Mouse (Mus musculus) heart, embryonic 12.5 days (tissue): Measurements from ENCODE around the gene Rnf181. TPM values are rescaled to one million over a fixed set of nuclear protein-coding genes. Genes with fewer than 3 reads are reported as not detected.

Source experiments
- ATAC-seq: fragments of 200-750 bp; cut with Nextera tagmentation; 2 replicates; pipeline ENCODE4 v1.8.0; 2017; ENCODE audit warnings: moderate TSS enrichment, moderate library complexity; ENCODE audit not compliant: insufficient number of reproducible peaks, low FRiP score
- H3K27ac ChIP-seq: fragments of 300-500 bp; sonication (generic); 2 replicates; pipeline ENCODE4 v1.5.1; 2016; ENCODE audit warnings: mild to moderate bottlenecking, moderate library complexity; ENCODE audit not compliant: poor library complexity, severe bottlenecking
- H3K27me3 ChIP-seq: fragments of 300-500 bp; sonication (generic); replicated peaks from 2 replicates; pipeline ENCODE4 v1.6.1; 2016; ENCODE audit warnings: mild to moderate bottlenecking, moderate library complexity
- H3K36me3 ChIP-seq: fragments of 300-500 bp; sonication (generic); 2 replicates; pipeline ENCODE4 v1.6.1; 2016; ENCODE audit warnings: mild to moderate bottlenecking, moderate library complexity
- H3K4me1 ChIP-seq: fragments of 300-500 bp; sonication (generic); replicated peaks from 2 replicates; pipeline ENCODE4 v1.6.1; 2016; ENCODE audit warnings: mild to moderate bottlenecking
- H3K4me2 ChIP-seq: fragments of 300-500 bp; sonication (generic); 2 replicates; pipeline ENCODE4 v1.6.1; 2016; ENCODE audit warnings: mild to moderate bottlenecking, moderate library complexity
- H3K4me3 ChIP-seq: fragments of 300-500 bp; sonication (generic); 2 replicates; pipeline ENCODE4 v1.5.1; 2016; ENCODE audit warnings: mild to moderate bottlenecking
- H3K9ac ChIP-seq: fragments of 300-500 bp; sonication (generic); 2 replicates; pipeline ENCODE4 v1.6.1; 2016; ENCODE audit warnings: mild to moderate bottlenecking, moderate library complexity
- H3K9me3 ChIP-seq: fragments of 300-500 bp; sonication (generic); replicated peaks from 2 replicates; pipeline ENCODE4 v1.6.1; 2016; ENCODE audit warnings: mild to moderate bottlenecking, moderate library complexity
- WGBS: fragments of 180-500 bp; shearing (Covaris S2); methylation state at CpG from one replicate; pipeline ENCODE4 v1.1.7; 2016; 5-methylcytosine and 5-hydroxymethylcytosine counted together
- polyA plus RNA-seq: library from polyadenylated mRNA; unstranded; fragments of >200 nt; fragmentation: Nextera tagmentation; extraction: Ambion mirVana; gene quantifications from 2 replicates; pipeline ENCODE4 v1.2.1, GENCODE M21; 2016

The Rnf181 gene
- polyA plus RNA-seq, 1 experiment from 2014 or later: 90.0 TPM

- 79% methylated on average over 6 of the region's 6 CpGs for WGBS
- Histone ChIP-seq H3K36me3 (peaks cover 41% of the 10 kb centered on the region), H3K4me3 (no peak overlapping the region), H3K9ac (no peak overlapping the region), H3K4me1 (peaks cover 17% of the 10 kb centered on the region), H3K27ac (no peak overlapping the region), H3K9me3 (no peaks in the 10 kb centered on the region), H3K4me2 (no peak overlapping the region), H3K27me3 (no peaks in the 10 kb centered on the region)
- no peak for ATAC-seq
Measured at GRCm38 (mm10) chr6:72383142-72383820, 16.5 kb upstream of the Rnf181 start.

GRCm38 (mm10) chr6:72382494-72382893 lies 15.7 kb upstream of the Rnf181 start:
- Histone ChIP-seq H3K27ac (peak overlapping the region; percentile 48; the same call in 1 of the 2 replicates), H3K9me3 (no peaks in the 10 kb centered on the region), H3K4me2 (no peak overlapping the region), H3K4me1 (peaks cover 9% of the 10 kb centered on the region; the same call in 1 of the 2 replicates), H3K27me3 (no peaks in the 10 kb centered on the region), H3K36me3 (peaks cover 33% of the 10 kb centered on the region), H3K4me3 (no peak overlapping the region), H3K9ac (no peak overlapping the region)
- 79% methylated on average over 6 of the region's 6 CpGs for WGBS
- no peak for ATAC-seq

GRCm38 (mm10) chr6:72380131-72380770 lies 13.5 kb upstream of the Rnf181 start, which contains the start of gene Vamp5:
Vamp5 (minus strand) TSS chr6:72380468.
- Histone ChIP-seq H3K4me3 (peak within 1 kb of the TSS; percentile 63), H3K4me2 (peak within 1 kb of the TSS; percentile 67), H3K4me1 (peaks cover 8% of the 10 kb centered on the region; the same call in 1 of the 2 replicates), H3K9ac (peak within 1 kb of the TSS; percentile 82), H3K9me3 (no peaks in the 10 kb centered on the region), H3K27ac (peak within 1 kb of the TSS; percentile 80), H3K27me3 (no peaks in the 10 kb centered on the region), H3K36me3 (peaks cover 25% of the 10 kb centered on the region)
- ATAC-seq: peak; percentile 87
- under 1% methylated on average over 47 of the region's 49 CpGs for WGBS

- Histone ChIP-seq H3K4me2 (peak overlapping the region; percentile 67), H3K9me3 (no peaks in the 10 kb centered on the region), H3K4me3 (peak overlapping the region; percentile 63), H3K36me3 (peaks cover 18% of the 10 kb centered on the region), H3K27ac (peak overlapping the region; percentile 80), H3K27me3 (no peaks in the 10 kb centered on the region), H3K9ac (peak overlapping the region; percentile 82), H3K4me1 (peaks cover 10% of the 10 kb centered on the region)
- WGBS: 28% methylated on average over 7 of the region's 7 CpGs
- ATAC-seq: 0 out of 2 replicates have a peak, but pooled peaks have one; percentile 12
Measured at GRCm38 (mm10) chr6:72379377-72380130, 12.8 kb upstream of the Rnf181 start.

GRCm38 (mm10) chr6:72378510-72379234 lies 11.9 kb upstream of the Rnf181 start:
- Histone ChIP-seq H3K9ac (no peak overlapping the region), H3K27me3 (no peaks in the 10 kb centered on the region), H3K4me2 (peak overlapping the region; percentile 67), H3K36me3 (peaks cover 11% of the 10 kb centered on the region; the same call in 1 of the 2 replicates), H3K27ac (peak overlapping the region; percentile 80), H3K4me1 (peaks cover 18% of the 10 kb centered on the region), H3K4me3 (no peak overlapping the region), H3K9me3 (no peaks in the 10 kb centered on the region)
- WGBS: 85% methylated on average over 8 of the region's 8 CpGs
- ATAC-seq: no peak

GRCm38 (mm10) chr6:72374820-72375563 lies 8.2 kb upstream of the Rnf181 start:
- ATAC-seq: no peak
- 64% methylated on average over 15 of the region's 15 CpGs for WGBS
- Histone ChIP-seq H3K4me1 (peaks cover 51% of the 10 kb centered on the region), H3K9me3 (no peaks in the 10 kb centered on the region), H3K9ac (no peak overlapping the region), H3K27ac (peak overlapping the region; percentile 20), H3K4me2 (no peak overlapping the region), H3K27me3 (no peaks in the 10 kb centered on the region), H3K36me3 (peaks cover 11% of the 10 kb centered on the region; the same call in 1 of the 2 replicates), H3K4me3 (no peak overlapping the region)

GRCm38 (mm10) chr6:72374206-72374605 lies 7.5 kb upstream of the Rnf181 start:
- H3K4me1 ChIP-seq: peaks cover 50% of the 10 kb centered on the region
- ATAC-seq: peak; percentile 47; the same call in 1 of the 2 replicates
- H3K4me3 ChIP-seq: no peak overlapping the region
- H3K27me3 ChIP-seq: no peaks in the 10 kb centered on the region
- no peaks in the 10 kb centered on the region for H3K9me3 ChIP-seq
- WGBS: 39% methylated on average over 7 of the region's 7 CpGs
- H3K4me2 ChIP-seq: no peak overlapping the region; the same call in 1 of the 2 replicates
- H3K9ac ChIP-seq: no peak overlapping the region
- peaks cover 11% of the 10 kb centered on the region; the same call in 1 of the 2 replicates for H3K36me3 ChIP-seq
- H3K27ac ChIP-seq: peak overlapping the region; percentile 64

- Histone ChIP-seq H3K4me3 (no peak overlapping the region), H3K9me3 (no peaks in the 10 kb centered on the region), H3K27me3 (no peaks in the 10 kb centered on the region), H3K9ac (no peak overlapping the region), H3K4me2 (no peak overlapping the region), H3K27ac (peak overlapping the region; percentile 64; the same call in 1 of the 2 replicates), H3K36me3 (peaks cover 18% of the 10 kb centered on the region), H3K4me1 (peaks cover 50% of the 10 kb centered on the region)
- no peak for ATAC-seq
- WGBS: 81% methylated on average over 4 of the region's 4 CpGs
Measured at GRCm38 (mm10) chr6:72373184-72373583, 6.4 kb upstream of the Rnf181 start.

GRCm38 (mm10) chr6:72371571-72371970 lies 4.8 kb upstream of the Rnf181 start:
- Histone ChIP-seq H3K4me1 (peaks cover 50% of the 10 kb centered on the region), H3K36me3 (peaks cover 16% of the 10 kb centered on the region), H3K27ac (peak overlapping the region; percentile 89), H3K9me3 (no peaks in the 10 kb centered on the region), H3K4me3 (no peak overlapping the region), H3K4me2 (peak overlapping the region; percentile 17; the same call in 1 of the 2 replicates), H3K9ac (no peak overlapping the region), H3K27me3 (no peaks in the 10 kb centered on the region)
- ATAC-seq: no peak
- 21% methylated on average over 1 of the region's 1 CpGs for WGBS

GRCm38 (mm10) chr6:72371147-72371546 lies 4.4 kb upstream of the Rnf181 start:
- Histone ChIP-seq H3K4me2 (peak overlapping the region; percentile 17; the same call in 1 of the 2 replicates), H3K9ac (no peak overlapping the region), H3K4me1 (peaks cover 50% of the 10 kb centered on the region), H3K27me3 (no peaks in the 10 kb centered on the region), H3K4me3 (no peak overlapping the region), H3K36me3 (peaks cover 12% of the 10 kb centered on the region), H3K27ac (peak overlapping the region; percentile 89), H3K9me3 (no peaks in the 10 kb centered on the region)
- WGBS: 28% methylated on average over 5 of the region's 5 CpGs
- peak; percentile 49; the same call in 1 of the 2 replicates for ATAC-seq
